Mouse (Mus musculus) kidney, postnatal 0 days (tissue): ENCODE measurements at regions not wholly inside any gene's neighbourhood (a gene's known extent, or its start where the extent isn't known, plus 50 kb on each side); places are given as distances from the start of the nearest gene placed in this dataset.
A peak's percentile ranks its signal among the peaks of the same experiment; 100 is the strongest.

Experiments used
- ATAC-seq: fragments of 200-750 bp; cut with Nextera tagmentation; replicated peaks from 2 replicates; pipeline ENCODE4 v1.8.0; 2017; ENCODE audit warnings: low read depth, moderate number of reproducible peaks, moderate TSS enrichment, moderate library complexity; ENCODE audit not compliant: low FRiP score
- DNase-seq: peaks from one replicate; pipeline ENCODE4 v3.0.0-alpha.2; 2016; ENCODE audit warnings: low spot score
- H3K27ac ChIP-seq: fragments of 300-500 bp; sonication (generic); 2 replicates; pipeline ENCODE4 v1.5.1; 2014; ENCODE audit warnings: mild to moderate bottlenecking
- H3K27me3 ChIP-seq: fragments of 300-500 bp; sonication (generic); 2 replicates; pipeline ENCODE4 v1.6.1; 2014; ENCODE audit warnings: low read length, mixed read lengths; ENCODE audit not compliant: insufficient read depth
- H3K36me3 ChIP-seq: fragments of 300-500 bp; sonication (generic); 2 replicates; pipeline ENCODE4 v1.6.1; 2014; ENCODE audit warnings: low read length, mixed read lengths; ENCODE audit not compliant: insufficient read depth
- H3K4me1 ChIP-seq: fragments of 300-500 bp; sonication (generic); replicated peaks from 2 replicates; pipeline ENCODE4 v1.6.1; 2014; ENCODE audit warnings: antibody characterized with exemption, low read length, mixed read lengths; ENCODE audit not compliant: insufficient read depth
- H3K4me2 ChIP-seq: fragments of 300-500 bp; sonication (generic); 2 replicates; pipeline ENCODE4 v1.6.1; 2014; ENCODE audit warnings: mild to moderate bottlenecking, low read length, moderate library complexity, mixed read lengths
- H3K4me3 ChIP-seq: fragments of 300-500 bp; sonication (generic); replicated peaks from 2 replicates; pipeline ENCODE4 v1.5.1; 2014; ENCODE audit warnings: low read depth, low read length
- H3K9ac ChIP-seq: fragments of 300-500 bp; sonication (generic); 2 replicates; pipeline ENCODE4 v1.6.1; 2014; ENCODE audit warnings: low read depth, low read length
- H3K9me3 ChIP-seq: fragments of 300-500 bp; sonication (generic); replicated peaks from 2 replicates; pipeline ENCODE4 v1.6.1; 2016; ENCODE audit warnings: low read length, inconsistent platforms, mixed read lengths
- CTCF ChIP-seq: IDR thresholded peaks from 2 replicates; pipeline ENCODE4 v1.5.1; 2016; ENCODE audit warnings: antibody characterized with exemption, low read depth, mild to moderate bottlenecking, moderate library complexity
- WGBS: fragments of 180-500 bp; shearing (Covaris S2); extraction: QIAGEN DNeasy Blood & Tissue Kit; methylation state at CpG from one replicate; pipeline ENCODE4 v1.1.7; 2014; 5-methylcytosine and 5-hydroxymethylcytosine counted together

GRCm38 (mm10) chr1:177574312-177574711, 132.2 kb downstream of the Zbtb18 start:
- H3K4me3 ChIP-seq, result no peak overlapping the region
- WGBS, result 81% methylated on average over 7 of the region's 7 CpGs
- TF ChIP-seq CTCF, result no peak

GRCm38 (mm10) chr1:177584302-177584886, 142.2 kb downstream of the Zbtb18 start:
- DNase-seq (peak; percentile 62), ATAC-seq (peak; percentile 43; the same call in 1 of the 2 replicates)
- Histone ChIP-seq H3K4me1 (no peaks in the 10 kb centered on the region), H3K36me3 (no peaks in the 10 kb centered on the region), H3K4me2 (no peak overlapping the region), H3K27ac (no peak overlapping the region), H3K9me3 (no peaks in the 10 kb centered on the region), H3K4me3 (no peak overlapping the region), H3K9ac (no peak overlapping the region), H3K27me3 (no peaks in the 10 kb centered on the region)
- 14% methylated on average over 5 of the region's 5 CpGs for WGBS
- no peak for TF ChIP-seq CTCF

More at GRCm38 (mm10) chr1:177574312-177574711, 132.2 kb downstream of the Zbtb18 start:
- DNase-seq (no peak), ATAC-seq (no peak)
- Histone ChIP-seq H3K4me1 (no peaks in the 10 kb centered on the region), H3K36me3 (no peaks in the 10 kb centered on the region), H3K4me2 (no peak overlapping the region), H3K27ac (no peak overlapping the region), H3K9me3 (no peaks in the 10 kb centered on the region), H3K9ac (no peak overlapping the region), H3K27me3 (no peaks in the 10 kb centered on the region)

GRCm38 (mm10) chr1:177585320-177585719, 143.2 kb downstream of the Zbtb18 start:
- WGBS, result 78% methylated on average over 2 of the region's 2 CpGs
- Histone ChIP-seq H3K27me3 (no peaks in the 10 kb centered on the region), H3K4me2 (no peak overlapping the region), H3K36me3 (no peaks in the 10 kb centered on the region), H3K4me1 (no peaks in the 10 kb centered on the region), H3K9me3 (no peaks in the 10 kb centered on the region), H3K9ac (no peak overlapping the region), H3K27ac (no peak overlapping the region), H3K4me3 (no peak overlapping the region)
- ATAC-seq (no peak), DNase-seq (no peak)
- TF ChIP-seq CTCF, result no peak

GRCm38 (mm10) chr1:177589034-177589433, 140.6 kb upstream of the 1700016C15Rik start:
- H3K4me1 ChIP-seq, result no peaks in the 10 kb centered on the region
- H3K9me3 ChIP-seq, result no peaks in the 10 kb centered on the region
- no peak overlapping the region for H3K4me2 ChIP-seq
- TF ChIP-seq CTCF, result no peak
- no peak overlapping the region for H3K9ac ChIP-seq
- ATAC-seq (no peak), DNase-seq (no peak)
- no peak overlapping the region for H3K27ac ChIP-seq
- 74% methylated on average over 7 of the region's 7 CpGs for WGBS
- no peaks in the 10 kb centered on the region for H3K36me3 ChIP-seq
- no peaks in the 10 kb centered on the region for H3K27me3 ChIP-seq
- no peak overlapping the region for H3K4me3 ChIP-seq

- WGBS, result 60% methylated on average over 4 of the region's 4 CpGs
- H3K4me2 ChIP-seq, result no peak overlapping the region
- no peaks in the 10 kb centered on the region for H3K9me3 ChIP-seq
- ATAC-seq (no peak), DNase-seq (no peak)
- no peak overlapping the region for H3K27ac ChIP-seq
- H3K36me3 ChIP-seq, result no peaks in the 10 kb centered on the region
- H3K27me3 ChIP-seq, result no peaks in the 10 kb centered on the region
- H3K4me1 ChIP-seq, result no peaks in the 10 kb centered on the region
- no peak for TF ChIP-seq CTCF
- H3K9ac ChIP-seq, result no peak overlapping the region
- no peak overlapping the region for H3K4me3 ChIP-seq
Measured at GRCm38 (mm10) chr1:177589656-177590055, 140.0 kb upstream of the 1700016C15Rik start.

- no peaks in the 10 kb centered on the region for H3K36me3 ChIP-seq
- no peak overlapping the region for H3K4me3 ChIP-seq
- H3K9ac ChIP-seq, result no peak overlapping the region
- DNase-seq (no peak), ATAC-seq (no peak)
- H3K4me2 ChIP-seq, result no peak overlapping the region
- 97% methylated on average over 3 of the region's 3 CpGs for WGBS
- H3K9me3 ChIP-seq, result no peaks in the 10 kb centered on the region
- no peak overlapping the region for H3K27ac ChIP-seq
- no peaks in the 10 kb centered on the region for H3K4me1 ChIP-seq
- no peak for TF ChIP-seq CTCF
- H3K27me3 ChIP-seq, result no peaks in the 10 kb centered on the region
Measured at GRCm38 (mm10) chr1:177591742-177592141, 137.9 kb upstream of the 1700016C15Rik start.

- DNase-seq (no peak), ATAC-seq (no peak)
- no peak for TF ChIP-seq CTCF
- WGBS, result 88% methylated on average over 9 of the region's 9 CpGs
- no peak overlapping the region for H3K4me3 ChIP-seq
- H3K4me2 ChIP-seq, result no peak overlapping the region
- H3K9me3 ChIP-seq, result no peaks in the 10 kb centered on the region
- H3K9ac ChIP-seq, result no peak overlapping the region
- no peaks in the 10 kb centered on the region for H3K4me1 ChIP-seq
- H3K27ac ChIP-seq, result no peak overlapping the region
- H3K36me3 ChIP-seq, result no peaks in the 10 kb centered on the region
- no peaks in the 10 kb centered on the region for H3K27me3 ChIP-seq
Measured at GRCm38 (mm10) chr1:177592337-177592736, 137.3 kb upstream of the 1700016C15Rik start.
